Mouse (Mus musculus) MEL (cell line): ENCODE measurements around the gene Bcl2l1.

ENCODE experiments used
- CHD2 ChIP-seq: IDR thresholded peaks from 2 replicates; pipeline ENCODE4 v1.6.1; 2011; ENCODE audit warnings: low read length, improper control_type of control experiment
- CTCF ChIP-seq, 3 experiments: IDR thresholded peaks in 2 of 3; conservative IDR thresholded peaks in 1 of 3; 2 replicates each; pipeline ENCODE4 v1.5.1; 2011 to 2012; ENCODE audit warnings: low read length in 3 of 3, low read depth in 2 of 3, mild to moderate bottlenecking in 2 of 3, improper control_type of control experiment in 1 of 3, inconsistent platforms in 1 of 3, mixed read lengths in 1 of 3, moderate library complexity in 1 of 3; ENCODE audit not compliant: control insufficient read depth in 1 of 3, insufficient read depth in 1 of 3, poor library complexity in 1 of 3, severe bottlenecking in 1 of 3
- GATA1 ChIP-seq: IDR thresholded peaks from 2 replicates; pipeline ENCODE4 v1.6.1; 2011; ENCODE audit warnings: low read depth, low read length, improper control_type of control experiment
- JUND ChIP-seq: IDR thresholded peaks from 2 replicates; pipeline ENCODE4 v1.6.1; 2011; ENCODE audit warnings: low read depth, mild to moderate bottlenecking, improper control_type of control experiment, low read length

- TF ChIP-seq JUND (no peak), GATA1 (no peak), CTCF (IDR thresholded peaks at IDR 0.05 in 2 of 3, conservative IDR thresholded peaks at IDR 0.05 in 1 of 3; ENCODE audit: control insufficient read depth in 1 of 3, insufficient read depth in 1 of 3, low read depth in 2 of 3, low read length in 3 of 3, poor library complexity in 1 of 3, severe bottlenecking in 1 of 3) (no peak), CHD2 (no peak)
These were observed 15.5 kb downstream of the Bcl2l1 start for GRCm38 (mm10) chr2:152815879-152816656.
